Mouse (Mus musculus) bone marrow, adult 2 months (tissue): ENCODE data around the gene Zdhhc9.

Experiments used
- CTCF ChIP-seq: fragments of 200-500 bp; IDR thresholded peaks from 2 replicates; pipeline ENCODE4 v1.5.1; 2011; ENCODE audit warnings: low read length, control low read depth; ENCODE audit not compliant: control insufficient read depth, insufficient read depth
- POLR2A ChIP-seq: fragments of 200-500 bp; IDR thresholded peaks from 2 replicates; pipeline ENCODE4 v1.6.1; 2011; ENCODE audit warnings: low read depth, mild to moderate bottlenecking, control low read depth, low read length, borderline replicate concordance; ENCODE audit not compliant: control insufficient read depth

- TF ChIP-seq CTCF (no peak), POLR2A (no peak)
Observed at GRCm38 (mm10) chrX:48202436-48202835, 6.2 kb downstream of the Zdhhc9 start.
